Mouse (Mus musculus) CH12.LX (cell line): ENCODE measurements around the gene 2310003L06Rik.

Experiments
- CHD2 ChIP-seq: IDR thresholded peaks from 2 replicates; pipeline ENCODE4 v1.6.1; 2011; ENCODE audit warnings: low read length, improper control_type of control experiment
- CTCF ChIP-seq, 2 experiments: IDR thresholded peaks in 1 of 2; conservative IDR thresholded peaks in 1 of 2; 2 replicates each; pipeline ENCODE4 v1.5.1; 2011 to 2012; ENCODE audit warnings: low read depth in 2 of 2, low read length in 2 of 2, improper control_type of control experiment in 1 of 2, inconsistent platforms in 1 of 2, mild to moderate bottlenecking in 1 of 2, moderate library complexity in 1 of 2
- EP300 ChIP-seq: IDR thresholded peaks from 2 replicates; pipeline ENCODE4 v1.6.1; 2011; ENCODE audit warnings: low read length, improper control_type of control experiment
- MYC ChIP-seq: IDR thresholded peaks from 2 replicates; pipeline ENCODE4 v1.6.1; 2011; ENCODE audit warnings: low read depth, mild to moderate bottlenecking, improper control_type of control experiment, low read length
- POLR2A ChIP-seq: IDR thresholded peaks from 2 replicates; pipeline ENCODE4 v1.6.1; 2011; ENCODE audit warnings: low read depth, mild to moderate bottlenecking, improper control_type of control experiment, low read length
- ZC3H11A ChIP-seq: IDR thresholded peaks from 2 replicates; pipeline ENCODE4 v1.6.1; 2012; ENCODE audit warnings: low read depth, mild to moderate bottlenecking, inconsistent platforms, low read length, improper control_type of control experiment
- ZNF384 ChIP-seq: IDR thresholded peaks from 2 replicates; pipeline ENCODE4 v1.6.1; 2012; ENCODE audit warnings: low read depth, low read length, improper control_type of control experiment, inconsistent platforms

GRCm38 (mm10) chr5:87979139-87979538, 9.9 kb downstream of the 2310003L06Rik start, which contains the start of gene Cabs1:
- no peak for TF ChIP-seq CHD2
- TF ChIP-seq EP300: no peak
- no peak for TF ChIP-seq POLR2A
- TF ChIP-seq ZNF384: no peak
- no peak for TF ChIP-seq CTCF (conservative IDR thresholded peaks at IDR 0.05 in 1 of 2, IDR thresholded peaks at IDR 0.05 in 1 of 2; ENCODE audit: low read depth in 2 of 2, low read length in 2 of 2)
- TF ChIP-seq ZC3H11A: no peak
- no peak for TF ChIP-seq MYC
